In the genomic region with DNA sequence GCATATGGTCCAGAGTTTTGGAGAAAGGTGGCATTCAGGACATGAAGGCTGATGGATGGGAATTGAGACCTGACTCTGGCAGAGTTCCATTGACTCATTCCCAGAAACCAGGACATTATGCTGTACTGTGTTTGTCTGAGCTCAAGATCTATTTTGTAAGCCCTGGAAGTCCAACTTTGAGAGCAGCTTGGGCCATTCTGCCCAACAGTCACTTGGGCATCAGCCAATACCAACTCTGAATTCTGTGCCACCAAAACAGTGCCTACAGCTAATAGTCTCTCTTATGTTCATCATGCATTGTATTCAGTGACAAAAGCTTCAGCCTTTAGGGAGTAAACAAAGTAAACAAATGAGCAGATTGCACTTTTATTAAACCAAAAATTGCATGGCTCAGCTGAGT, we compare ENCODE assay signal across 17 mouse cellular contexts.
A peak's percentile ranks its signal among the peaks of the same experiment; 100 is the strongest.
DNase-seq lines count a peak whose midpoint lies in the region; ATAC-seq lines count a peak whose summit lies in the region.
"Had no signal": no experiment of that assay in that cellular context is flagged by ENCODE, and none has a peak within 500 bp of the region (broad histone marks: within the 10 kb centered on the region; RNA-seq: fewer than 3 reads in every experiment).

No protein-coding gene starts in this region.

- peak; percentile 48 for DNase-seq in forebrain, embryonic 14.5 days (ENCODE audit: low spot score)
- DNase-seq in forebrain, embryonic 11.5 days (ENCODE audit: low spot score), result no peak
- peak; percentile 7 for DNase-seq in cerebellum, adult 8-10 months
- no peak for DNase-seq in adrenal gland, adult (ENCODE audit: inconsistent age in 2 of 2, low spot score in 1 of 2)
- DNase-seq: adrenal gland, adult 8-10 months; gastrocnemius, postnatal 14 days; heart, postnatal 4 days; kidney, adult 18-20 months; kidney, postnatal 36 days; lung, postnatal 4 days; right cerebral cortex, postnatal 14 days had no signal

- H3K4me2 ChIP-seq in forebrain, embryonic 14.5 days (ENCODE audit: low read length), result no peak overlapping the region
- no peak overlapping the region for H3K4me2 ChIP-seq in forebrain, embryonic 11.5 days (ENCODE audit: low read depth, low read length, severe bottlenecking)
- H3K4me2 ChIP-seq in midbrain, embryonic 13.5 days (replicated peaks), result no peak overlapping the region
- no peak overlapping the region for H3K4me2 ChIP-seq in midbrain, embryonic 16.5 days (ENCODE audit: low read length)
- no peak overlapping the region for H3K4me2 ChIP-seq in hindbrain, embryonic 15.5 days
- H3K4me2 ChIP-seq in kidney, embryonic 15.5 days, result no peak overlapping the region
- H3K4me2 ChIP-seq: embryonic facial prominence, embryonic 13.5 days; heart, embryonic 11.5 days had no signal

- ATAC-seq in forebrain, embryonic 14.5 days, result peak; percentile 83
- no peak for ATAC-seq in forebrain, embryonic 11.5 days (replicated peaks; ENCODE audit: low FRiP score)
- ATAC-seq in midbrain, embryonic 13.5 days, result peak; percentile 34; the same call in 1 of the 2 replicates
- ATAC-seq in midbrain, embryonic 16.5 days, result no peak
- ATAC-seq in hindbrain, embryonic 15.5 days (ENCODE audit: low FRiP score, low read depth), result peak; percentile 77
- ATAC-seq in kidney, embryonic 15.5 days (replicated peaks; ENCODE audit: low FRiP score), result no peak

- no peaks in the 10 kb centered on the region for H3K9me3 ChIP-seq in forebrain, embryonic 14.5 days (replicated peaks; ENCODE audit: control insufficient read depth, low read length)
- no peaks in the 10 kb centered on the region for H3K9me3 ChIP-seq in forebrain, embryonic 11.5 days (ENCODE audit: control insufficient read depth, low read length)
- H3K9me3 ChIP-seq in midbrain, embryonic 13.5 days, result no peaks in the 10 kb centered on the region
- peaks cover 3% of the 10 kb centered on the region; the same call in 1 of the 2 replicates for H3K9me3 ChIP-seq in midbrain, embryonic 16.5 days (replicated peaks; ENCODE audit: control insufficient read depth, low read length, poor library complexity, severe bottlenecking)
- no peaks in the 10 kb centered on the region for H3K9me3 ChIP-seq in hindbrain, embryonic 15.5 days
- no peaks in the 10 kb centered on the region for H3K9me3 ChIP-seq in kidney, embryonic 15.5 days (replicated peaks)
- H3K9me3 ChIP-seq: embryonic facial prominence, embryonic 13.5 days had no signal

- no peaks in the 10 kb centered on the region for H3K27me3 ChIP-seq in forebrain, embryonic 14.5 days (replicated peaks; ENCODE audit: control insufficient read depth, insufficient read depth, low read length)
- no peaks in the 10 kb centered on the region for H3K27me3 ChIP-seq in forebrain, embryonic 11.5 days (ENCODE audit: control insufficient read depth, insufficient read depth, low read length)
- no peaks in the 10 kb centered on the region for H3K27me3 ChIP-seq in midbrain, embryonic 13.5 days
- H3K27me3 ChIP-seq in midbrain, embryonic 16.5 days (ENCODE audit: control insufficient read depth, insufficient read depth, low read depth, low read length), result no peaks in the 10 kb centered on the region
- H3K27me3 ChIP-seq in hindbrain, embryonic 15.5 days, result no peaks in the 10 kb centered on the region
- H3K27me3 ChIP-seq in kidney, embryonic 15.5 days, result no peaks in the 10 kb centered on the region
- H3K27me3 ChIP-seq: embryonic facial prominence, embryonic 13.5 days had no signal

- H3K4me1 ChIP-seq in forebrain, embryonic 14.5 days (ENCODE audit: control insufficient read depth, insufficient read depth, low read length), result no peaks in the 10 kb centered on the region
- no peaks in the 10 kb centered on the region for H3K4me1 ChIP-seq in forebrain, embryonic 11.5 days (replicated peaks; ENCODE audit: control insufficient read depth, insufficient read depth, low read length)
- H3K4me1 ChIP-seq in midbrain, embryonic 13.5 days (replicated peaks), result no peaks in the 10 kb centered on the region
- H3K4me1 ChIP-seq in midbrain, embryonic 16.5 days (ENCODE audit: control insufficient read depth, insufficient read depth, low read length), result no peaks in the 10 kb centered on the region
- peaks cover 9% of the 10 kb centered on the region for H3K4me1 ChIP-seq in hindbrain, embryonic 15.5 days (replicated peaks)
- H3K4me1 ChIP-seq in kidney, embryonic 15.5 days, result no peaks in the 10 kb centered on the region
- H3K4me1 ChIP-seq: embryonic facial prominence, embryonic 13.5 days had no signal

- no peaks in the 10 kb centered on the region for H3K36me3 ChIP-seq in forebrain, embryonic 14.5 days (ENCODE audit: control insufficient read depth, insufficient read depth, low read length)
- no peaks in the 10 kb centered on the region for H3K36me3 ChIP-seq in forebrain, embryonic 11.5 days (ENCODE audit: control insufficient read depth, insufficient read depth, low read length)
- no peaks in the 10 kb centered on the region for H3K36me3 ChIP-seq in midbrain, embryonic 13.5 days
- H3K36me3 ChIP-seq in midbrain, embryonic 16.5 days (ENCODE audit: control insufficient read depth, insufficient read depth, low read length), result no peaks in the 10 kb centered on the region
- no peaks in the 10 kb centered on the region for H3K36me3 ChIP-seq in hindbrain, embryonic 15.5 days
- H3K36me3 ChIP-seq in kidney, embryonic 15.5 days, result no peaks in the 10 kb centered on the region
- H3K36me3 ChIP-seq: embryonic facial prominence, embryonic 13.5 days had no signal

- H3K4me3 ChIP-seq in forebrain, embryonic 14.5 days (ENCODE audit: low read depth, low read length), result no peak overlapping the region
- no peak overlapping the region for H3K4me3 ChIP-seq in forebrain, embryonic 11.5 days (ENCODE audit: low read depth, low read length)
- H3K4me3 ChIP-seq in midbrain, embryonic 13.5 days (replicated peaks), result no peak overlapping the region
- no peak overlapping the region for H3K4me3 ChIP-seq in midbrain, embryonic 16.5 days (ENCODE audit: low read depth, low read length)
- H3K4me3 ChIP-seq in hindbrain, embryonic 15.5 days, result no peak overlapping the region
- H3K4me3 ChIP-seq in kidney, embryonic 15.5 days (replicated peaks), result no peak overlapping the region
- H3K4me3 ChIP-seq: embryonic facial prominence, embryonic 13.5 days had no signal

- no peak overlapping the region for H3K9ac ChIP-seq in forebrain, embryonic 14.5 days (ENCODE audit: low read length)
- H3K9ac ChIP-seq in forebrain, embryonic 11.5 days (ENCODE audit: low read length), result no peak overlapping the region
- no peak overlapping the region for H3K9ac ChIP-seq in midbrain, embryonic 13.5 days (replicated peaks)
- no peak overlapping the region for H3K9ac ChIP-seq in midbrain, embryonic 16.5 days (ENCODE audit: low read depth, low read length)
- no peak overlapping the region for H3K9ac ChIP-seq in hindbrain, embryonic 15.5 days
- no peak overlapping the region for H3K9ac ChIP-seq in kidney, embryonic 15.5 days
- H3K9ac ChIP-seq: embryonic facial prominence, embryonic 13.5 days had no signal

- no peak overlapping the region for H3K27ac ChIP-seq in forebrain, embryonic 14.5 days (ENCODE audit: low read depth, low read length)
- H3K27ac ChIP-seq in forebrain, embryonic 11.5 days (ENCODE audit: low read depth, low read length), result no peak overlapping the region
- no peak overlapping the region for H3K27ac ChIP-seq in midbrain, embryonic 13.5 days
- H3K27ac ChIP-seq in midbrain, embryonic 16.5 days (ENCODE audit: low read length), result no peak overlapping the region
- no peak overlapping the region for H3K27ac ChIP-seq in hindbrain, embryonic 15.5 days (replicated peaks)
- H3K27ac ChIP-seq in kidney, embryonic 15.5 days, result no peak overlapping the region
- H3K27ac ChIP-seq: embryonic facial prominence, embryonic 13.5 days had no signal

Comparison
In these comparisons a context has a peak if more than half of its experiments do, and no peak if none do; other contexts are left out.
1. ATAC-seq: peak in forebrain, embryonic 14.5 days (single experiment), midbrain, embryonic 13.5 days (single experiment) and hindbrain, embryonic 15.5 days (single experiment); none in forebrain, embryonic 11.5 days (single experiment), midbrain, embryonic 16.5 days (single experiment) and kidney, embryonic 15.5 days (single experiment).
2. DNase-seq: peak in forebrain, embryonic 14.5 days (single experiment) and cerebellum, adult 8-10 months (single experiment); none in forebrain, embryonic 11.5 days (single experiment) and adrenal gland, adult (0 of 2).